Mouse (Mus musculus): ENCODE measurements around the gene Chst3. TPM values are rescaled to one million over a fixed set of nuclear protein-coding genes. Genes with fewer than 3 reads are reported as not detected.
"Not testable (repeated sequence)": the region's sequence is repeated elsewhere in the genome, so short reads cannot be mapped to it uniquely, and the experiment has no call there.

Gene Chst3
- polyA plus RNA-seq, 2 experiments = 0.09 to 0.13 TPM

DNA sequence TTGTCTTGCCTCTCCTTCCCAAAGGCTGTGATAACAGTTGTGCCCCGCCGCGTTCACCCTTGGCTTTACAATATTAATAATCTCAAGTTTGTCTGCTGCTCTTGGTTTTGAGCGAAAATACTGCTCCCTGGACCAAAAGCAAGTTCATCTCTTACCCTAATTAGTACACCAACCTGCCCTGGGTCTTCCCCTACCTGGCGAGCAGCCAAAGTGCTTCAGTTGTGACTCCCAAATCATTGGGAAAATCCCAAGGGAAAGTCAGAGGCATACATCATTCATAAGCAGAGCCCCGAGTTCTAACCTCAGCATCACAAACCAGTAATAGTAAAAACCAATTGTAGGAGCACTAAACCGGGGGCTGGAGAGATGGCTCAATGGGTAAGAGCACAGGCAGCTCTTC, 26.6 kb upstream of the Chst3 start:
- DNase-seq (ENCODE audit: low read depth in 3 of 3, low spot score in 3 of 3) (no peak), ATAC-seq (ENCODE audit: insufficient read depth) (no peak)
- Histone ChIP-seq H3K36me3 (replicated peaks; ENCODE audit: control insufficient read depth, insufficient read depth, low read depth) (no peaks in the 10 kb centered on the region), H3K27me3 (ENCODE audit: control insufficient read depth, insufficient read depth, low read length) (no peaks in the 10 kb centered on the region), H3K4me1 (replicated peaks; ENCODE audit: control insufficient read depth in 2 of 2, insufficient read depth in 2 of 2, low read length in 1 of 2) (no peaks in the 10 kb centered on the region), H3K4me3 (ENCODE audit: insufficient read depth in 1 of 2, low read depth in 2 of 2, low read length in 2 of 2) (no peak overlapping the region), H3K4me2 (ENCODE audit: low read depth) (no peak overlapping the region), H3K9ac (replicated peaks) (no peak overlapping the region), H3K27ac (no peak overlapping the region), H3K9me3 (ENCODE audit: control insufficient read depth, low read length) (no peaks in the 10 kb centered on the region)
- TF ChIP-seq CTCF (IDR thresholded peaks at IDR 0.05; ENCODE audit: low read depth) (no peak), EP300 (IDR thresholded peaks at IDR 0.05; ENCODE audit: low read depth) (no peak)
- 66% methylated on average over 7 of the region's 7 CpGs for WGBS (ENCODE audit: insufficient replicate concordance)

DNA sequence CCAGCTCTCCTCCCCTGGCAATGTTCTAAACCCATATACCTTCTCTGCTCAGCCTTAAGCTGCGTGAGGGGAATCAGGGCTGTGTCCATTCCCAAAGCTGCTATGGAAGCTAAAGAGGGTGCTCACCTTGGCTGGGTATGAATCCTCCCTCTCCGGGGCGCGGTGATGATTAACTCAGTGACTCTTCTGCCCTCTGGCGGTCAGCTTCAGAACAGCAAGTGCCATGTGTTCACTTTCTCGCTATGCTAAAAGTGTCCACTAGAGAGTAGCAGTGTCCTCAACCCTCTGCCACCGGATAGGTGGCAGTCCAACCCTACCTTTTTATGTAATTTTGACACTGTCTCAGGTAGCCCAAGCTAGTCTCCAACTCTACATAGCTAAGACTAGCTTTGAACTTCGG, 26.0 kb upstream of the Chst3 start:
- no peak overlapping the region for H3K27ac ChIP-seq
- H3K4me2 ChIP-seq (ENCODE audit: low read depth) = no peak overlapping the region
- H3K4me3 ChIP-seq (ENCODE audit: insufficient read depth in 1 of 2, low read depth in 2 of 2, low read length in 2 of 2) = no peak overlapping the region
- 5% methylated on average over 8 of the region's 8 CpGs for WGBS (ENCODE audit: insufficient replicate concordance)
- DNase-seq (ENCODE audit: low read depth in 3 of 3, low spot score in 3 of 3) = peak; percentile 64 to 74 (median 68)
- H3K27me3 ChIP-seq (ENCODE audit: control insufficient read depth, insufficient read depth, low read length) = no peaks in the 10 kb centered on the region
- ATAC-seq (ENCODE audit: insufficient read depth) = peak; percentile 33; the same call in 1 of the 2 replicates
- no peak overlapping the region for H3K9ac ChIP-seq (replicated peaks)
- no peaks in the 10 kb centered on the region for H3K36me3 ChIP-seq (replicated peaks; ENCODE audit: control insufficient read depth, insufficient read depth, low read depth)
- no peaks in the 10 kb centered on the region for H3K9me3 ChIP-seq (ENCODE audit: control insufficient read depth, low read length)
- H3K4me1 ChIP-seq (replicated peaks; ENCODE audit: control insufficient read depth in 2 of 2, insufficient read depth in 2 of 2, low read length in 1 of 2) = no peaks in the 10 kb centered on the region
- TF ChIP-seq CTCF (IDR thresholded peaks at IDR 0.05; ENCODE audit: low read depth) (peak; percentile 99), EP300 (IDR thresholded peaks at IDR 0.05; ENCODE audit: low read depth) (no peak)

DNA sequence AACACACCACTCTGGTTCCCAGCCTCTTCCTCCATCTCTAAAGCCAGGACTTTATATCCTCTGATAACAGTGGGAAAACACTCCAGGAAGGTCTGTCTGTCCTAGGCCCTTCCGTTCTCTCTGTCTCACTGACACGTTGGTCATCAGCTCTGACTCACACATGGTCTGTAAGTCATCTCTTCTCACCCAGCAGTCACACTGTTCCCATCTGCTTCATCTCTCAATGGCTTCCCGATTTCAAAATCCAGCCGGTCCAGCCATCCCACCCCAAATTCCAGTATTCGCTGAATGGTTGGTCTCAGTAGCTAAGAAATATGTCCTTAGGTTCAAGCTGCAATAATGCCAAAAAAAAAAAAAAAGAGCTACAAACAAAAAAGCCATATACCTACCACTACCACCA, 24.9 kb upstream of the Chst3 start:
- H3K4me3 ChIP-seq (ENCODE audit: insufficient read depth in 1 of 2, low read depth in 2 of 2, low read length in 2 of 2) = no peak overlapping the region
- ATAC-seq (ENCODE audit: insufficient read depth) (no peak), DNase-seq (ENCODE audit: low read depth in 3 of 3, low spot score in 3 of 3) (no peak)
- no peak overlapping the region for H3K27ac ChIP-seq
- H3K36me3 ChIP-seq (replicated peaks; ENCODE audit: control insufficient read depth, insufficient read depth, low read depth) = no peaks in the 10 kb centered on the region
- no peak overlapping the region for H3K4me2 ChIP-seq (ENCODE audit: low read depth)
- 70% methylated on average over 5 of the region's 5 CpGs for WGBS (ENCODE audit: insufficient replicate concordance)
- no peaks in the 10 kb centered on the region for H3K9me3 ChIP-seq (ENCODE audit: control insufficient read depth, low read length)
- H3K9ac ChIP-seq (replicated peaks) = no peak overlapping the region
- no peaks in the 10 kb centered on the region for H3K4me1 ChIP-seq (replicated peaks; ENCODE audit: control insufficient read depth in 2 of 2, insufficient read depth in 2 of 2, low read length in 1 of 2)
- H3K27me3 ChIP-seq (ENCODE audit: control insufficient read depth, insufficient read depth, low read length) = no peaks in the 10 kb centered on the region
- TF ChIP-seq CTCF (IDR thresholded peaks at IDR 0.05; ENCODE audit: low read depth) = no peak
- TF ChIP-seq EP300 (IDR thresholded peaks at IDR 0.05; ENCODE audit: low read depth) = no peak

DNA sequence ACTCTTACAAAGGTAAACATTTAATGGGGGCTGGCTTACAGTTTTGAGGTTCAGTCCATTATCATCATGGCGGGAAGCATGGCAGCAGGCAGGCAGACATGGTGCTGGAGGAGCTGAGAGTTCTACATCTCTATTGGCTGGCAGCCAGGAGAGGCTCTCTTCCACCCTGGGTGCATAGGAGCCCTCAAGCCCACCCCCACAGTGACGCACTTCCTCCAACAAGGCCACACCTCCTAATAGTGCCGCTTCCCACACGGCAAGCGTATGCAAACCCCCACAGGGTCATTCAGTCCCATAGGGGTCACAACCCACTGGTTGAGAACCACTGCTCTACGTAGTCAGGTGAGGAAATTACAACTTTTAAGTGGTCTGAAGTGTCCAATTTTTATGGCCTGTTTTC, 21.4 kb upstream of the Chst3 start:
- Histone ChIP-seq H3K9me3 (ENCODE audit: control insufficient read depth, low read length) (no peaks in the 10 kb centered on the region), H3K4me3 (ENCODE audit: insufficient read depth in 1 of 2, low read depth in 2 of 2, low read length in 2 of 2) (no peak overlapping the region), H3K9ac (replicated peaks) (no peak overlapping the region), H3K4me1 (replicated peaks; ENCODE audit: control insufficient read depth in 2 of 2, insufficient read depth in 2 of 2, low read length in 1 of 2) (no peaks in the 10 kb centered on the region), H3K36me3 (replicated peaks; ENCODE audit: control insufficient read depth, insufficient read depth, low read depth) (no peaks in the 10 kb centered on the region), H3K4me2 (ENCODE audit: low read depth) (no peak overlapping the region), H3K27ac (no peak overlapping the region), H3K27me3 (ENCODE audit: control insufficient read depth, insufficient read depth, low read length) (no peaks in the 10 kb centered on the region)
- no peak for TF ChIP-seq CTCF (IDR thresholded peaks at IDR 0.05; ENCODE audit: low read depth)
- no peak for TF ChIP-seq EP300 (IDR thresholded peaks at IDR 0.05; ENCODE audit: low read depth)
- ATAC-seq (ENCODE audit: insufficient read depth) = no peak
- DNase-seq (ENCODE audit: low read depth in 3 of 3, low spot score in 3 of 3) = no peak
- 69% methylated on average over 6 of the region's 6 CpGs for WGBS (ENCODE audit: insufficient replicate concordance)

DNA sequence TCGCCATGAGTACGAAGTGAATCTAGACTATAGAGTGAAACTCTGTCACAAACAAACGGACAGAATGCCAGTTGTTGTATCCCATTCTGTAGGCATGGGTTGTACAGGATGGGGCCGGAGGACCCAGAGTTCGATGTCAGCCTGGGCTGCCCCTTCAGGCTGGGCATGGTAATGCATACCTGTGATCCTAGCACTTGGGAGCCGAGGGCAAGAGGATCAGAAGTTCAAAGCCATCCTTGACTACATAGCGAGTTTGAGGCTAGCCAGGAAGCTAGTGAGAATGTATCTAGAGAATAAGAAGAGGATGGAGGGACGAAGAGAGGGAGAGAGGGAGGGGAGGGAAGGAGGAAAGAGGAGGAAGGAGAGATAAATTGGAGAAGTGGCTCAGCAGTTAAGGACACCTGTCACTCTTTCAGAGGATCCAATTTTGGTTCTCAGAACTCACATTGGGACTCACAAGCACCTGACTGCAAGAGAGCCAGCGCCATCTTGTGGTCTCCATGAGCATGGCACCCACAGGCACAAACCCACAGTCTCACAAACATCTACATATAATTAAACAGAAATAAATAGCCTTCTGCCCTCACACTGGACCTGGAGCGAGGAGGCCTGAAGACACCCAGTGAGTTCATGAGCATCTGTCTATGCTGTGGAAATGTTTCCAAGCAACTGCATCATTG, 18.6 kb upstream of the Chst3 start:
- ATAC-seq (ENCODE audit: insufficient read depth) (no peak), DNase-seq (ENCODE audit: low read depth in 3 of 3, low spot score in 3 of 3) (no peak)
- H3K4me1 ChIP-seq (replicated peaks; ENCODE audit: control insufficient read depth in 2 of 2, insufficient read depth in 2 of 2, low read length in 1 of 2) = no peaks in the 10 kb centered on the region
- no peaks in the 10 kb centered on the region for H3K36me3 ChIP-seq (replicated peaks; ENCODE audit: control insufficient read depth, insufficient read depth, low read depth)
- no peak overlapping the region for H3K27ac ChIP-seq
- H3K9me3 ChIP-seq (ENCODE audit: control insufficient read depth, low read length) = no peaks in the 10 kb centered on the region
- no peak for TF ChIP-seq EP300 (IDR thresholded peaks at IDR 0.05; ENCODE audit: low read depth)
- peak; percentile 79 for TF ChIP-seq CTCF (IDR thresholded peaks at IDR 0.05; ENCODE audit: low read depth)
- WGBS (ENCODE audit: insufficient replicate concordance) = 46% methylated on average over 10 of the region's 10 CpGs
- no peak overlapping the region for H3K4me2 ChIP-seq (ENCODE audit: low read depth)
- H3K4me3 ChIP-seq (ENCODE audit: insufficient read depth in 1 of 2, low read depth in 2 of 2, low read length in 2 of 2) = no peak overlapping the region
- no peaks in the 10 kb centered on the region for H3K27me3 ChIP-seq (ENCODE audit: control insufficient read depth, insufficient read depth, low read length)
- no peak overlapping the region for H3K9ac ChIP-seq (replicated peaks)

DNA sequence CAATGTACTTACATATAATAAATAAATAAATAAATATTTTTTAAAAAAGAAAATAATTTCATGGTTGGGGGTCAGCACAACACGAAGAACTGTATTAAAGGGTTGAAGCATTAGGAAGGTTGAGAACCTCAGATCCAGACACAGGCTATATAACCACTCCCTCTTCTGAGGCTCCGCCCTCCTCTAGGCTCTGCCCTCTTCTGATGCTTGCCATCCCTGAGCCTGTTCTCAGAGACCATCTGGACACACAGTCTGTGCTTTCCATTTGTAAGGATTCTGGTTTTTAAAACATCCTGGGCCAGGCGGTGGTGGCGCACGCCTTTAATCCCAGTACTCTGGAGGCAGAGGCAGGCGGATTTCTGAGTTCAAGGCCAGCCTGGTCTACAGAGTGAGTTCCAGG, 16.8 kb upstream of the Chst3 start:
- not testable (repeated sequence) for H3K4me1 ChIP-seq (replicated peaks; ENCODE audit: control insufficient read depth in 2 of 2, insufficient read depth in 2 of 2, low read length in 1 of 2); DNase-seq (ENCODE audit: low read depth in 3 of 3, low spot score in 3 of 3); H3K27me3 ChIP-seq (ENCODE audit: control insufficient read depth, insufficient read depth, low read length); H3K9ac ChIP-seq (replicated peaks); ATAC-seq (ENCODE audit: insufficient read depth); H3K36me3 ChIP-seq (replicated peaks; ENCODE audit: control insufficient read depth, insufficient read depth, low read depth); H3K9me3 ChIP-seq (ENCODE audit: control insufficient read depth, low read length); H3K27ac ChIP-seq; H3K4me3 ChIP-seq (ENCODE audit: insufficient read depth in 1 of 2, low read depth in 2 of 2, low read length in 2 of 2); H3K4me2 ChIP-seq (ENCODE audit: low read depth)
- WGBS (ENCODE audit: insufficient replicate concordance) = 69% methylated on average over 6 of the region's 6 CpGs
